Mouse (Mus musculus) layer of hippocampus, adult 9-10 months (tissue): ENCODE measurements around the gene Tiam1.

Experiments
- DNase-seq: peaks from one replicate; pipeline ENCODE4 v3.0.0; 2022; ENCODE audit warnings: low spot score

The Tiam1 gene

GRCm38 (mm10) chr16:90143416-90143759, 181 bp downstream of the Tiam1 start:
- DNase-seq, result no peak

- no peak for DNase-seq
These were observed 774 bp downstream of the Tiam1 start for GRCm38 (mm10) chr16:90142574-90143415.

- no peak for DNase-seq
These were observed 1.4 kb downstream of the Tiam1 start for GRCm38 (mm10) chr16:90142247-90142573.

GRCm38 (mm10) chr16:90141556-90141955, 2.0 kb downstream of the Tiam1 start:
- DNase-seq, result no peak

- DNase-seq, result no peak
These were observed 3.0 kb downstream of the Tiam1 start for GRCm38 (mm10) chr16:90140571-90140970.

GRCm38 (mm10) chr16:90139696-90140095, 3.9 kb downstream of the Tiam1 start:
- no peak for DNase-seq

GRCm38 (mm10) chr16:90138151-90138550, 5.4 kb downstream of the Tiam1 start:
- no peak for DNase-seq

GRCm38 (mm10) chr16:90137175-90137574, 6.4 kb downstream of the Tiam1 start:
- DNase-seq, result no peak

- DNase-seq, result no peak
These were observed 8.0 kb downstream of the Tiam1 start for GRCm38 (mm10) chr16:90135580-90135979.

- DNase-seq, result no peak
These were observed 9.2 kb downstream of the Tiam1 start for GRCm38 (mm10) chr16:90134351-90134750.

- DNase-seq, result no peak
These were observed 10.8 kb downstream of the Tiam1 start for GRCm38 (mm10) chr16:90132816-90133215.

- DNase-seq, result no peak
These were observed 11.2 kb downstream of the Tiam1 start for GRCm38 (mm10) chr16:90132331-90132730.

GRCm38 (mm10) chr16:90128817-90129587, 14.6 kb downstream of the Tiam1 start:
- no peak for DNase-seq

GRCm38 (mm10) chr16:90128361-90128760, 15.2 kb downstream of the Tiam1 start:
- no peak for DNase-seq

- no peak for DNase-seq
These were observed 18.0 kb downstream of the Tiam1 start for GRCm38 (mm10) chr16:90125318-90126314.

- DNase-seq, result no peak
These were observed 20.5 kb downstream of the Tiam1 start for GRCm38 (mm10) chr16:90123091-90123490.

- no peak for DNase-seq
These were observed 21.1 kb downstream of the Tiam1 start for GRCm38 (mm10) chr16:90122439-90122838.

GRCm38 (mm10) chr16:90121799-90122198, 21.8 kb downstream of the Tiam1 start:
- no peak for DNase-seq

GRCm38 (mm10) chr16:90119969-90120368, 23.6 kb downstream of the Tiam1 start:
- DNase-seq, result no peak

GRCm38 (mm10) chr16:90116637-90117182, 26.9 kb downstream of the Tiam1 start:
- DNase-seq, result no peak

GRCm38 (mm10) chr16:90112577-90113155, 30.9 kb downstream of the Tiam1 start:
- DNase-seq, result no peak

GRCm38 (mm10) chr16:90109500-90109899, 34.1 kb downstream of the Tiam1 start:
- DNase-seq, result no peak
